Mouse (Mus musculus): ENCODE data around the gene Ggta1. TPM values are rescaled to one million over a fixed set of nuclear protein-coding genes. Genes with fewer than 3 reads are reported as not detected.

The Ggta1 gene
- total RNA-seq, 2 experiments from 2014 or later = 49.6 to 72.8 TPM

DNA sequence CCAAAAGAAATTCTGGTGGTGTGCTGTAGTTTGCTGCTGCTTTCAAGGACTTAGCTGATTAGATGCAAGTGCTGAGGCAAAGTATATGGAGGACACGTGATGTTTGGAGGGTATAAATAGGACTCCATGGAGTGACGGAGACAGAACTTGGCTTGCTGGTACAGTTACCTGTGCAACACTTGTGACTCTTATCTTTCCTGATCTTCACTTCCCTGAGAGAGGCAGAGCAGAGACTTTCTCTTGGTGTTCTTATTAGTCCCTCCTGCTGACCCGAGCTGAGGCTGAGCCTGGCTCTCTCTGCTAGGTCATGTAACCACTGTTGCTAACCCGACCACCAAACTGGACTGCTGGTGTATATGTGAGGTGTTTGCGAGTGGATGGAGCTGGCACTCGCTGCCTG lies 53.6 kb downstream of the Ggta1 start:
- ATAC-seq (replicated peaks; ENCODE audit: poor library complexity, severe bottlenecking) = no peak

DNA sequence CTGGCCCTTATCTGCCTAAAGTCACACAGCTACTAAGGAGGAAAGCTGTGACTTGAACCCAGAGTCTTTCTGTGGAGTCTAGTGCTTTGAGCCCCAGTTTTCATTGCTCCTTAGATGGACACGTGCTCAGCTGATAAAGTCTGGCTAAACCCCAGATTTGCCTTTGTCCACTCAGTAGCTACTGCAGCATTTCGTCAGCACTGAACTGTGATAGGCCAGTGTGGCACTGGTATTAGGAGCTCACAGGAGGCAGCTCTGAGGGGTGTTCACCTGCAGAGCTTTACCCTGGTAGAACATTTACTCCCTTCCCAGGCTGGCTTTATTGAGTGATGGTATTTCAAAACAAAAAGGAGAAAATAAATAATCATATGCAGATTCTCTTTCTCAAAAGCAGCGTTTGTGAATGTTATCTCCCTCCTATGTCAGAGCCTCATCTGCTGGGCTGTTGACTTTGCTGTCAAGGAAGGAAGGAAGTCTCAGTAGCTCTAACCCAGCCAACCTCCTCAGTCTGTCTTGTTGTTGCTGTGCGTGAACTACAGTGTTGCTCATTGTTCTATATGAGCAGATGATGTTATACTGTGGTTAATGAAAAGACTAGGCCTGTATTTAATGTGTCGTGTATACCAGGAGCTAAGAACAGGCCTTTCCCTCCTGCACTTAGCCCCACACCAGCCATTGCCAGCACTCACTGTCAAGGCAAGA lies 54.5 kb downstream of the Ggta1 start:
- ATAC-seq (replicated peaks; ENCODE audit: poor library complexity, severe bottlenecking) = no peak

DNA sequence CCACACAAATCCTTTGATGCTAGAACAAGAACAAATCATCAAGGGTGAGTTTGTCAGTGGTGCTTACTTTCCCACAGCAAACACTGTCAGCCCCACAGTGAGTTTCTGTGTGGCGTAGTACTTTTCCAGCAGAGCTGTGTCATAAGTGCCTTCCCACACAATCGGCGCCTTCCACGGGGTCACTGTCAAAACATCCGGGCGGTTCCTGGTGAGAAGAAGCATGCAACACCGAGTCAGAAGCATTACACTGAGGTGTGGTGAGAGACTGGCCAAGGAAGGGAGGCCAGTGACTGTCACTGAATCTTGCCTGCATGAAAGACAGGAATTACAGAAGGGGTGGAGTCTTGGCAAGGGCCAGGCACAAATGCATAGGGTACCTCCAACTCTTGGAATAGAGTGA lies 55.2 kb downstream of the Ggta1 start:
- no peak for ATAC-seq (replicated peaks; ENCODE audit: poor library complexity, severe bottlenecking)

DNA sequence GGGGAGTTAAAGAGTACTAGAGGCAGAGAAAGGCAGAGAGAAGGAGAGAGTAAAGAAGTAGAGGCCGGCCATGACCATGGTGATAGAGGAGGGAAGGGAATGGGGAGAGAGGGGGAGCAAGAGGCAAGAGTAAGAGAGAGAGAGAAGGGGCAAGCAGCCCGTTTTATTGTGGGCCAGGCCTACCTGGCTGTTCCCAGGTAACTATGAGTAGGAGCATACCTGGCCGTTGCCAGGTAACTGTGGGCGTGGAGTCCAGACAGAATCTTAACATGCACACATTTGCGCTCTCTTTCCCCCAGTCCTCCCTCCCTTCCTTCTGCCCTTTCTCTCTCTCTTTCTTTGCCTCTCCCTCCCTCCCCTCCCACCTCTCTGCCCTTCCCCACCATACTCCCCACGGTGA lies 55.8 kb downstream of the Ggta1 start:
- ATAC-seq (replicated peaks; ENCODE audit: poor library complexity, severe bottlenecking) = no peak

DNA sequence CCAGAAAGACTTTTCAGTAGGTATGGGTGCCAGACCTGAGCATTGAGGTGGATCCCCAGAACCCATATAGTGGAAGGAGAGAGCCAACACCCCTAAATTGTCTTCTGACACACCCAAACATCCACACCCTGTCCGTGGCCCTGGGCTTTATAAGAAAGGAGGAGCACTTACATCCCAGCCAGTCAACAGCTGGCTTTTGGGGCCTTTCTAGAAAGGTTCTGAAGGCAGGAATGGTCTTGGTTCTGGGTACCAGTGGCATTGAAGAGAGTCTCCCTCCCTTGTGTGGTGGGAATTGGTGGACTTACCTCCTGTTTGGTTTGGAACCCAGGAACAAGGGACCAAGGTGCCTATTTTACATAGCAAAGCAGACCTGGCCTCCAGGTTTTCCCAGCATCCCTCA lies 56.4 kb downstream of the Ggta1 start:
- no peak for ATAC-seq (replicated peaks; ENCODE audit: poor library complexity, severe bottlenecking)

DNA sequence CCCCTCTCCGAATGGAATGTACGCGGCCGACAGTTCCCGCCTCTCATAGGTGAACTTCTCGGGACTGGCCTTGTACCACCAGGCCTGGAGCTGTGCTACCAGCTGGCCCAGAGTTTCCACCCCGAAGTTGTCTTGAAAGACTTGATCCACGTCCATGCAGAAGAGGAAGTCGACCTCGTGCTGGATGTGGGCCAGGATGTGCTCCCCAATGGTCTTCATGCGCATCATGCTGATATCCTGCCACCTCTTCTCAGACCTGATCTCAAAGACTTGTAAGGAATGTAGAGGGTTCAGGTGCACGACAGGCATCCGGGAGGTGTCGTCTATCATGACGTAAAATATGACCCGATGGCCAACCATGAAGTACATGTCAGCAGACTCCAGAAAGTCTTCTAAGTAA lies 60.6 kb downstream of the Ggta1 start:
- no peak for ATAC-seq (replicated peaks; ENCODE audit: poor library complexity, severe bottlenecking)

DNA sequence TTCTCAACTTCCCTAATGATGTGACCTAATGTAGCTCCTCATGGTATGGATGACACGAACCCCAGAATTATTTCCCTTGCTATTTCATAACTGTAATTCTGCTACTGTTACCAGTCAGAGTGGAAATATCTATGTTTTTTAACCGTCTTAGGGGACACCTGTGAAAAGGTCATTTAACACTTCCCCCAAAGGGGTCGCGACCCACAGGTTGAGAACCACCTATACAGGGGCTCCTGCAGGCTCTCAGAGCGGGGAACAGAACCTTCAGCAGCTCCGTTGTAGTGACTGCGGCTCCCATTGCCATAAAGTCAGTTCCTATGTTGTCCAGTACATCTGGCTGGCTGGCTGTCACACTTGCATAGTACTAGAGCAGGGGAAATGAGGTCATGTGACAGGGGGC lies 62.3 kb downstream of the Ggta1 start:
- ATAC-seq (replicated peaks; ENCODE audit: poor library complexity, severe bottlenecking) = no peak

DNA sequence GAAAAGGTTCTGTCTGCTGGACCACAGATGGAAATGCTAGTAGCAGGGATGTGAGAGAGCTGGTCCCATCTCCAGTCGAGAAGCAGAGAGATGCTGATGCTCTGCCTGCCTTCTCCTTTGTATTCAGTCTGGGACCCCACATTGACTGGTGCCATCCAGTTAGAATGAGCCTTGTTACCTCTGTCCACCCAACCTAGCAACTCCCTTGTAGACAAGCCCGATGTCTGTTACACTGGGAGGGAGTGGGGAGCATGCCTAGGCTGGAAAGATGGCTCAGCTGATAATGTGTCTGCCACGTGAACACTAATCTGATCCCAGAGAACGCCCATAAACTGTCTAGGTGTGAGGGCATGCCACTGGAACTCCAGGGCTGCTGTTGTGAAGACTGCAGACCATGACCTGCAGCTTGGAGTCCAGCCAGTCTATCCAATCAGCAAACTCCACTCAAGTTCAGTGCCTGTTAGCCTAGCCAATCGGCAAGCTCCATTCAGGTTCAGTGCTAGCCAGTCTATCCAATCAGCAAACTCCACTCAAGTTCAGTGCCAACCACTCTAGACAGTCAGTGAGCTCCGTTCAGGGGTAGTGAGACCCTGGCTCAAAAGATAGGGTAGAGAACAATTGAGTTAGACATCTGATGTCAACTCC lies 64.7 kb downstream of the Ggta1 start:
- ATAC-seq (replicated peaks; ENCODE audit: poor library complexity, severe bottlenecking) = no peak

DNA sequence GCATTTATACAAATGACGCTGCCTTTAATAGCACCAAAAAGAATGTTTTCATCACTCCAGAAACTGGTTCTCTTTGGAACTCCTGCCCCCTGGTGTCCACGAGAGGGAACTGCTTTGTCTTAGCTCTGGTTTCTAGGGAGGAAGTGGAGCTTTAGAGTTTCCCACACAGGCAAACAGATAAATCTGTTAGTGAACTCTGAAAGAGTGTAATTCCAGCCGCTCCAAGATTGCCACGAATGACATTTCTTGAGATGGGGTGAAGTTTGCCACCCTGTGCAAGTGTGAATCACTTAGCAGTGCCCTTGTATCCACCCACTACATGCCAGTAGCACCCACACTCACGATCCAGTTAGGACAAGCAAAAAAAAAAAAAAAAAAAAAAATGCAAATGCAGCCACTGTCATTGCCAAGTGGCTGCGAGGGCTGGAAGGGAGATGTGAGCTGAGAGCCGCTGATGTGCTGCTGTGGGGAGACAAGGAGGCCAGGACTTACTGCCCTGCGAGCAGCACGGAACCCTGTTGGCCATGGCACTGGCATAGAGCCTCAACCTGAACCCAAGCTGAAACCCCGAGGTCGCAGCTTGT lies 65.3 kb downstream of the Ggta1 start:
- peak; percentile 80 for ATAC-seq (replicated peaks; ENCODE audit: poor library complexity, severe bottlenecking)

DNA sequence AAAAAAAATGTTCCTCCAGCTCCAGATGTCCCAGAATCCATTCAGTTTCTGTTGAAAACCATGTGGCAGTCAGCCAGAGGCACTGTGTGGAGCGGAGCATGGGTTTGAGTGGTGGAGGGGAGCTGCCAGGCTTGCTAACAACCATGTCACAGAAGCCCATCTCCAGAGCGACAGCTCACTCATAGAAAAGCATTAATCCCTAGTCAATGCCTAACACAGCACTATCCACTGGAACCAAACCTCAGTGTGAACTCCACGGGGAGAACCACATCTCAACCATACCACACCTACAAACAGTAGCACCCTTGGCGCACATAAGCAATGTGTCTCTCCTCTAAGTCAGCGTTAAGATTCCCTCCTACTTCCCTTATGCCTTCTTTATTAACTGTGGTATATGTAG lies 65.9 kb downstream of the Ggta1 start, which contains the start of gene 4930402F06Rik:
Gene 4930402F06Rik (minus strand): TSS at position 80 of the 400 bp plus-strand sequence.
- ATAC-seq (replicated peaks; ENCODE audit: poor library complexity, severe bottlenecking) = no peak

DNA sequence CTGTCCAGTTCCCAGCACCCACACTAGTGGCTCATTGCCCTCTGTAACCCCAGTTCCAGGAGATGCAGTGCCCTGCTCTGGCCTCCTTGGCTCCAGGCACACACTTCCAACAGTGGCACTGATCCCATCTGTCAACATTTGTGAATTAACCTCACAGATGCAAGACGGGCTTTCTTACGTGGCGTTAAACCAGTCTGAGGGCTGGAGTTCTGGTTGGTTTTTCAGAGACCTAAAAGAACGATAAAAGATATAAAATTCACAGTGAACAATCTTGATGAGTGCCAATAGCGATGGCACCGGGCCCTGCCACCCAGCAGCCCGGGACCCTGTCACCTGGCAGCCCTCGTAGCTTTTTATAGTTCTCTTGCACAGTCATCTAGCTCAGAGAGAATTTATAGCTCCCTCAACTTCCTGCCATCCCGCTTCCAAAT lies 77.6 kb downstream of the Ggta1 start:
- ATAC-seq (replicated peaks; ENCODE audit: poor library complexity, severe bottlenecking) = no peak

DNA sequence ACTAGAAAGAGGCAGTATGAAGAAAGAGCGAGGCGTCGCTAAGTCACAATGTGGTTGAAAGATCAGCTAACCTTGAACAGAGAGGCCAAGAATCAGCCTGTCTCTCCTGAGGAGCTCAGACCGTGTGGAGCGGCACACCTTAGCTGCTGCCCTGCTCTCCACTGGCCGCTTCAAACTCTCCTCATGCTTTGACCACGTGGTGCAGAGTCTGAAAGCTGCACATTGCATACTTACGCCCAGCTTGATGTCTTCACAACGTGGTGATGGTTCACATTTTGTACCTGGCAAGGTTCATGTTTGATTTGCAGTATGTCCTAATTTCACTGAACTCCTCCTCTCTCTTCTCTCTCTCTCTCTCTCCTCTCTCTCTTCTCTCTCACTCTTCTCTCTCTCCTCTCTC lies 83.7 kb downstream of the Ggta1 start:
- ATAC-seq (replicated peaks; ENCODE audit: poor library complexity, severe bottlenecking) = no peak

DNA sequence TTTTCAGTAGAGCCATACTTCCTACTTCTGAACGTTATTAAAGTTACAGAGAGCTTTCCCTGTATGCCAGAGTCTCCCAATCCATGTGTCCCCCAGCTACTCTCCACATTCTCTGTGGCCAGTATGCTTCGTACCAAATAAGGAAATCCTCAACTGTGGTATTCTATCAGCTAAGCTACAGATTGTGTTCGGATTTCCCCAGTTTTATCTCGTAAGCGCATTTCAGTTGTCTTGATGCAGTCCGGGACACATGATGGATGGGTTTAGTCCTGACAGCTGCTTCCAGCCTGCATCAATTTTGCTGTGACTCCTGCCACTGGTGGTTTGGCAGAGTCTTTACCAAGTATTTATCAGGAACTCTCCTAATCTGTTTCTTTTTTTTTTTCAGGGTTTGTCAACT lies 85.4 kb downstream of the Ggta1 start:
- no peak for ATAC-seq (replicated peaks; ENCODE audit: poor library complexity, severe bottlenecking)

DNA sequence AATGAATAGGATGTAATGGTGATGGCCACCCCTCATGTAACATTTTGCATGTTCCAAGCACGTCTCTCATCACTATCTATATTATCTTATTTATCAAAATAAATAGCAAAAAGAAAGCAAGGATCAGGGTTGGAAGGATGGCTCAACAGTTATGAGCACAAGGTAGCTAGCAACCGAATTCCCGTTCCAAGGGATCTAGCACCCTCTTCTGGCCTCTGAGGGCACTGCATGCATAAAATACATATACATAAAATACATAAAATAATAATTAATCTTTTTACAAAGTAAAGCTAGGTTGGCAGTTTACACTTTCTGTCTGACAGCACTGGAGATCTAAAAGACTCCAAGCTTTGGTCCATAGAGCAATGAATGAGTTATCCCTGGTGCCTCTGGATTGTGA lies 90.0 kb downstream of the Ggta1 start:
- peak; percentile 61; the same call in 1 of the 2 replicates for ATAC-seq (replicated peaks; ENCODE audit: poor library complexity, severe bottlenecking)

DNA sequence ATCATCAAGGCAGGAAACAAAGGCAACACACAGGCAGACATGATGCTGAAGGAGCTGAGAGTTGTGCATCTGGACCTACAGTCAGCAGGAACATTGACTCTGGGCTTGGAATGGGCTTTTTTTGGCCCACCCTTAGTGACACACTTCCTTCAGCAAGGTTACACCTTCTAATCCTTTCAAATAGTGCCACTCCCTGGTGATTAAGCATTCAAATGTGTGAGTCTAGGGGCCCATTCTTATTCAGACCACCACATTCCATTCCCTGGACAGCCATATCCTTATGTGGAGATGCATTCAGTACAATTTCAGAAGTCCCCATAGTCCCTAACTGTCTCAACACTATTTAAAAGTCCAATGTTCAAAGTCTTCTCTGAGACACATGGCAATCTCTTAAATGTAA lies 92.3 kb downstream of the Ggta1 start:
- ATAC-seq (replicated peaks; ENCODE audit: poor library complexity, severe bottlenecking) = no peak

DNA sequence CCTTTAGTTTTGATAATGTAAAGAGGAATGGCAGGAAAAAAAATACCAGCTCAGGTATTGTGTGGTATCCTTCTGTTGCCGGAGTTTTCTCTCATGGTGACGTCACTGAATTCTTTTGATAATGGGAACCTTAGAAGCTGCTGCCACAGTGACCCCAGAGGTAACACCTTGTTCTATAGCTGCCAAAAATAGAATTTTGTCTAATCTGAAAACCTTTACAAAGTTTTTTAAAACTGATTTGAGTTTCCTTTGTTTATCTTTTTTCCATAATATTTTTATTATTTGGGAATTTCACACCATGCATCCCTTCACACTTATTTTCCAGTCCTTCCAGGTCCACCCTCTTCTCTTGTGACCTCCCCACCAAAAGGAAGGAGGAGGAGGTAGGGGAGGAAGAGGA lies 95.4 kb downstream of the Ggta1 start, which contains the start of gene 4930568D16Rik:
Gene 4930568D16Rik (minus strand): TSS at position 101 of the 400 bp plus-strand sequence.
- ATAC-seq (replicated peaks; ENCODE audit: poor library complexity, severe bottlenecking) = no peak

Other genes with a start within 250 kb of the Ggta1 start
- 3.7 and 7.8 TPM in 2 replicates for gene Gsn, start 206.9 kb downstream of the Ggta1 start, total RNA-seq (2014; fragmentation: Nextera tagmentation)
- gene Gsn, start 206.9 kb downstream of the Ggta1 start, total RNA-seq (2017) = 8.4 and 10.0 TPM in 2 replicates
- gene Stom, start 126.3 kb downstream of the Ggta1 start, total RNA-seq (2014; fragmentation: Nextera tagmentation) = 99.4 and 102 TPM in 2 replicates
- gene Stom, start 126.3 kb downstream of the Ggta1 start, total RNA-seq (2017) = 147 and 151 TPM in 2 replicates
- gene 4930568D16Rik, start 95.5 kb downstream of the Ggta1 start, total RNA-seq (2014; fragmentation: Nextera tagmentation) = not detected in 2 replicates
- not detected in 2 replicates for gene 4930568D16Rik, start 95.5 kb downstream of the Ggta1 start, total RNA-seq (2017)
- gene 4930402F06Rik, start 66.1 kb downstream of the Ggta1 start, total RNA-seq (2014; fragmentation: Nextera tagmentation) = not detected in 2 replicates
- gene 4930402F06Rik, start 66.1 kb downstream of the Ggta1 start, total RNA-seq (2017) = not detected in 2 replicates
- gene Dab2ip, start 95.0 kb upstream of the Ggta1 start, total RNA-seq (2014; fragmentation: Nextera tagmentation) = 3.6 and 8.0 TPM in 2 replicates
- 3.0 and 3.9 TPM in 2 replicates for gene Dab2ip, start 95.0 kb upstream of the Ggta1 start, total RNA-seq (2017)